Mouse (Mus musculus) heart, postnatal 0 days (tissue): ENCODE measurements at regions not wholly inside any gene's neighbourhood (a gene's known extent, or its start where the extent isn't known, plus 50 kb on each side); places are given as distances from the start of the nearest gene placed in this dataset.

Experiments
- CTCF ChIP-seq: IDR thresholded peaks from 2 replicates; pipeline ENCODE4 v1.5.1; 2016; ENCODE audit warnings: antibody characterized with exemption, control low read depth, low read depth
- EP300 ChIP-seq: IDR thresholded peaks from 2 replicates; pipeline ENCODE4 v1.6.1; 2016; ENCODE audit warnings: antibody characterized with exemption, low read depth

DNA sequence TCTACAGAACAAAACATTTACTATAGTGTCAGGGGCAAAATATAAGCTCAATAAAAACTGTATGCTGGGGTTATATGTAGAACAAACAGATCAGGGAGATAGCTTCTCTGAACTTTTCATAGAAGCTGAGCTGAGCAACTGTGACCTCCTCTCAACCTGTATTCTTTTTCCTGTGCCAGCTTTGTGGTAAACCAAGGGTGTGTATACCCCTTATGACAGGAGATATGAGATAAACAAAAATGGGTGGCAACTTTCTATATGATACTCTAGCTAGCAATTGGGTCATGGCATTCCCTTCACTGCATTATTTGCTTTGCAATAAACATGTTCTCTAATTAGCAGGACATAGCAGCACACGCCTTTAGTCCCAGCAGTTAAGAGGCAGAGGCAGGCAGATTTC lies 79.7 kb upstream of the Acsl4 start:
- TF ChIP-seq EP300 (no peak), CTCF (no peak)
